Mouse (Mus musculus) mesoderm, embryonic 11.5 days (tissue): ENCODE measurements around the gene Siglecg.

Experiments used
- DNase-seq: peaks from one replicate; pipeline ENCODE4 v3.0.0-alpha.2; 2012; ENCODE audit warnings: low read depth, low spot score

Gene Siglecg

GRCm38 (mm10) chr7:43441071-43441470 is 33.1 kb downstream of the Siglecg start:
- DNase-seq = no peak

- DNase-seq = no peak
These were observed 34.7 kb downstream of the Siglecg start for GRCm38 (mm10) chr7:43442684-43443083.

- DNase-seq = peak; percentile 78
These were observed 35.3 kb downstream of the Siglecg start for GRCm38 (mm10) chr7:43443126-43443916.

DNA sequence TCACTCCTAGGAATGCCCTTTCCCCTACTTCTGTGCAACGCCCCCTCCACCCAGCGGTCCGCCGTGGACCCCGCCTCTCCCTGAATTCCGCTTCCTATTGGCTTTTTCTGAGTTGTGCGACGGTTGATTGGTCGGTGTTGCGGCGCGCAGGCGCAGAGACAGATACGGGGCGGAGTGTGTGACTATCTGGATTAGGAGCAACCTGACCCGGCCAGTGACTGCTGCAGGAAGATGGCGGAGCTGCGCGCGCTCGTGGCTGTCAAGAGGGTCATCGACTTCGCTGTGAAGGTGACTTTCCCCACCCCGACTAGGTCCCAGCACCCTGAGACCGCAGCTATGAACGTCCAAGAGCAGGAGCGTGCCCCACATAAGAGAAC is 35.9 kb downstream of the Siglecg start, which contains the start of the genes Etfb and Gm45233:
Gene Etfb (plus strand): TSS at position 167 of the 377 bp plus-strand sequence.
Gene Gm45233 (plus strand): TSS at position 212 of the 377 bp plus-strand sequence.
- DNase-seq = peak; percentile 97

DNA sequence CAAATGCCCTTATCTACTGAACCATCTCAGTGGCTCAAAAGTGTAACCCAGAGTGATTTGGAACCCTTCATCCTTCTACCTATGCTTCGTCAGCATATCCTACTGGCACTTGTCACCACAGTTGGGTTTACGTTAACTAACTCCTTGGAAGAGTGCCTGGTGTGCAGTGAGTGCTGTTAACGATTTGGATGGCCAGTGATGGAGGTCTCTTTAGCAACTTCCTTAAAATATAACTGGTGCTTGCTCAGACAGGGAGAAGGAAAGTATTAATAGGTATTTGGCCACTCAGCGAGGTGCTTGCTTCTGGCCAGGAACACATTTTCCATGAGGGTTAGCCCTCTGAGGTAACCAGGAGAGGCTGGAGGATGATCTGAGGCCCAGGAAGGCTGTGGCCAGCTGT is 39.8 kb downstream of the Siglecg start:
- no peak for DNase-seq

- no peak for DNase-seq
These were observed 40.2 kb downstream of the Siglecg start for GRCm38 (mm10) chr7:43448246-43448645.

DNA sequence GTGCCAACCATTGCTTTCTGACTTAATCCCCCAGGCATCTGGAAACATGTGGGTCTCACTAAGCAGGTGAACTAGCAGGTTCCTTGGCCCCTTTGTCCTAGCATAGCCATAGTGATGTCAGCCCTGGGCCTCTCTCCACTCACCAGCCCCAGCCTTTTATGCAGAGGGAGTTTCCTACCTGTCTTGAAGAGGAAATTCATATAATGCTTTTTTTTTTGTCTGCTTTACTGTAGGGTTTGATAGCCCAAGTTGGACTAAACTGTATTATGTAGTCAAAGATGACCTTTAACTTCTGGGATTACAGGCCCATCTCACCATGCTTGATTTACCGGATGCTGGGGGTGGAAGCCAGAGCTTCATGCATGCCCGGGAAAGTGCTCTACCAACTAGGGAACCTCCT is 41.8 kb downstream of the Siglecg start:
- no peak for DNase-seq

DNA sequence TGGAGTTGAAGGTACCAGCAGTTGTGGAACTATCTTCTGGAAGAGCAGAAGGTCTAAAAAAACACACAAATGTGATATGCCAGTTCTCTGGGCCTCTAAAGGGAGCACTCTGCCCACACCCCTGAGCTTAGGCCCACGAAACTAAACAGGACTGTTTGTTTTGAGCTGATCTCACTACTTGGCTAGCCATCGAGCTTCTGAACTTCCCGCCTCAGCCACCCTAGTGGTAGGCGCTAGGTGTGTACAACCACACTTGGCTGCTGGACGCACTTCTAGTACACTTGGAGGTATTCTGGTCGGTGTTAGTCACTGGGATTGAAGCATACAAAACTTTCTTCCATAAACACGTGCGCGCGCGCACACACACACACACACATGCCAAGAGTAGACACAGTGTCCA is 43.7 kb downstream of the Siglecg start:
- DNase-seq = no peak

DNA sequence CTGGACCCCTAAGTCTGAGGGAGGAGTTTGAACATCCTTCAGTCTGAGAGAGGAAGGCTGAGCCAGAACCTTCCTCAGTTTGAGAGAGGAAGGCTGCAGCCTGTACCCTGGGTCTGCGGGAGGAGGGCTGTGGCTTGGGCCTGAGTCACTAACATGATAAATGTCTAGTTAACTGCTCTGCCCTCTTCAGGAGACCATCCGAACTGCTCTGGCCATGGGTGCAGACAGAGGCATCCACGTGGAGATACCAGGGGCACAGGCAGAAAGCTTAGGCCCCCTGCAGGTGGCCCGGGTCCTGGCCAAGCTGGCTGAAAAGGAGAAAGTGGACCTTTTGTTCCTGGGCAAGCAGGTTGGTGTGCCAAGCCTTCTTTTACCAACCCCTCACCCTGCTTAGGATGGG is 44.6 kb downstream of the Siglecg start:
- DNase-seq = no peak

GRCm38 (mm10) chr7:43453599-43454355 is 45.8 kb downstream of the Siglecg start:
- no peak for DNase-seq

DNA sequence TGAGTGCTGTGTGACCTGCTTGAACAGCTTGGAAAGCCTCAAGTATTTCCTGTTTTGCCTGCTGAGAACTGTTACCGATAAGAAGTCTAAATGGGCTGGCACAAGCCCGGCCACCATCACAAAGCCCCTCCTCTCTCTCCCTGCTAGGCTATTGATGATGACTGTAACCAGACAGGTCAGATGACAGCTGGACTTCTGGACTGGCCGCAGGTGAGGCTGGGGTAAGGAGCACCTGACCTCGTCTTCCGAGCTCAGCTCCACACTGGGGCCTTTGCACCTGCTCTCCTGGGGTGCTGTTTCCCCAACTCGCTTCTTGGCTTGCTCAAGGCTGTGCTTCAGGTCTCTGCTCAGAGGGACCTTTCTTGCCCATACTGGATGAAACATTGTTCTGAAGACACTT is 46.4 kb downstream of the Siglecg start:
- no peak for DNase-seq

- DNase-seq = no peak
These were observed 54.8 kb downstream of the Siglecg start, which contains the start of gene Vsig10l for GRCm38 (mm10) chr7:43462851-43463250. Gene Vsig10l (plus strand): TSS chr7:43463151.

DNA sequence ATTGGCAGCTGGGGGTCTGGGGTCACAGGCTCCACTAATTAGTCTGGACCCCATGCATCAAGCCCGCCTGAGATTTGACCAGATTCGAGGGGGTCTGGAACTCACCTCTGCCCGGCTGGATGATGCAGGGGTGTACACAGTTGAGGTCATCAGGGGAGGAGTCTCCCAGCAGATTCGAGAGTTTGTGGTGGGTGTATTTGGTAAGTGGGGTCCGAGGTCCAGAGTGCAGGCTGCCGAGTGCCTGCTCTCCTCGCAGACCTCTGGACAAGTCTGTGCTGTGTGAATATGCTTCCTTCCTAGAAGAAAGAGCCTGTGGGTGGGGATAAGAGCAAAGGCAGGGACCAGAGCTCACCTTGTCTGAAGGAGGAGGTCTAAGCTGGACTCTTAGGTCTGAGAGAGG is 56.0 kb downstream of the Siglecg start:
- DNase-seq = no peak

DNA sequence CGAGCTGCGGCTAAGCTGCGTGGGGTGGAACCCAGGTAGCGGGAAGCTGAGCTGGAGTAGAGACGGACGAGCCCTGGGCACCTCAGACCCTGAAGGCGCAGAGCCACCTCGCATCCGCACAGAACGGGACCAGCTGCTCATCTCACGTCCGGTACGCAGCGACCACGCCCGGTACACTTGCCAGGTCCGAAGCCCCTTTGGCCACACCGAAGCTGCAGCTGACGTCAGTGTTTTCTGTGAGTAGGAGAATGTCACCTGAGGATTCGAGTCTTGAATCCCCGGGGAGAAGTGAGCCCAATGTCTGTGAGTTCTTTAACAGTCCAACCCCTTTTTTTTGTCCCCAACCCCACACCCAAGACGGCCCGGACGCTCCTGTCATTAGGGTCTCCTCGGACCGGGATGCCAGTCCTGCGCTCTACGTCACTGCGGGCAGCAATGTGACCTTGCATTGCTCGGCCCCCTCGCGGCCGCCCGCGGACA is 56.9 kb downstream of the Siglecg start:
- peak; percentile 13 for DNase-seq

DNA sequence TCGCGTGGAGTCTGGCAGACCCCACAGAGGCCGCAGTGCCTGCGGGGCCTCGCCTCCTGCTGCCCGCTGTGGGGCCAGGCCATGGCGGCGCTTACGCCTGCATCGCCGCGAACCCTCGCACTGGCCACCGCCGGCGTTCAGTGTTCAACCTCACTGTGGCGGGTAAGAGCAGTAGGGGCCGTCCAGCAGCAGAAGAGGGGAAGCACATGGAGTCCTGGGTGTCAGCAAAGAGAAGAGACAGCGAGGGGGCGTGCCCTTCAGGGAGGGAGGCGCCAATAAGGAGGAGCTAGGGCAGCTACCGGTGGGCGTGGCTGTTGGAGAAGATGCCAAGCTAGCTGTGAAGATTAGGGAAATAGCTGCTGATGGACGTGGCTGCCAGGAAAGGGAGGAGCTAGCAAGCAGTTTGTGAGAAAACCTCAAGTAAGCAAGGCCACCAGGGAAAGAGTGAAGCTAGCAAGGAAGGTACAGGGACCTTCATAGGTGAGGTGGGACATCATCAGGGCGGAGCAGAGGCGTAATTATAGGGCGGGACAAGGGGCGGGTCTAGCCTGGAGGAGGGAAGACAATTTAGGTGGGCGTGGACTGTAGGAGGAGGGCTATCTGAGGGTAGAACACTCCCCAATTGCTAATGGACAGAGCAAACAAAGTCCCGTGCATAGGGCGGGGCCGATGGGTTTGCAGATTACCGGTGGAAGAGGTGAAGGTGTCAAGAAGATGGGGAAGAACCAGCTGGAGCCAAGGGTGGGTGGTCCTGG is 57.5 kb downstream of the Siglecg start:
- peak; percentile 84 for DNase-seq

- peak; percentile 83 for DNase-seq
These were observed 58.2 kb downstream of the Siglecg start for GRCm38 (mm10) chr7:43466099-43466694.
